Comparison of ENCODE assay signal across 1 mouse cellular context in genomic region chr9:110781256-110781721, GRCm38 (mm10).
TF ChIP-seq lines count a peak whose summit lies in the region.

No protein-coding gene starts in this region.

TF ChIP-seq in C2C12, 6 proteins besides CTCF, POLR2A, EP300 and RAD21:
- TF ChIP-seq FOSL1 (IDR thresholded peaks at IDR 0.05; ENCODE audit: insufficient read depth, low read length, poor library complexity, severe bottlenecking) (no peak), USF1 (IDR thresholded peaks at IDR 0.05; ENCODE audit: low read depth) (no peak), CEBPB (IDR thresholded peaks at IDR 0.05; ENCODE audit: low read depth) (no peak), MYOD1 (IDR thresholded peaks at IDR 0.05; ENCODE audit: control insufficient read depth, insufficient read length, low read depth) (no peak), MAX (IDR thresholded peaks at IDR 0.05) (no peak), MYOG (IDR thresholded peaks at IDR 0.05; ENCODE audit: control insufficient read depth, extremely low read depth, insufficient read length) (no peak)
